Mouse (Mus musculus): ENCODE data around the gene Dhh.

Dhh gene

DNA sequence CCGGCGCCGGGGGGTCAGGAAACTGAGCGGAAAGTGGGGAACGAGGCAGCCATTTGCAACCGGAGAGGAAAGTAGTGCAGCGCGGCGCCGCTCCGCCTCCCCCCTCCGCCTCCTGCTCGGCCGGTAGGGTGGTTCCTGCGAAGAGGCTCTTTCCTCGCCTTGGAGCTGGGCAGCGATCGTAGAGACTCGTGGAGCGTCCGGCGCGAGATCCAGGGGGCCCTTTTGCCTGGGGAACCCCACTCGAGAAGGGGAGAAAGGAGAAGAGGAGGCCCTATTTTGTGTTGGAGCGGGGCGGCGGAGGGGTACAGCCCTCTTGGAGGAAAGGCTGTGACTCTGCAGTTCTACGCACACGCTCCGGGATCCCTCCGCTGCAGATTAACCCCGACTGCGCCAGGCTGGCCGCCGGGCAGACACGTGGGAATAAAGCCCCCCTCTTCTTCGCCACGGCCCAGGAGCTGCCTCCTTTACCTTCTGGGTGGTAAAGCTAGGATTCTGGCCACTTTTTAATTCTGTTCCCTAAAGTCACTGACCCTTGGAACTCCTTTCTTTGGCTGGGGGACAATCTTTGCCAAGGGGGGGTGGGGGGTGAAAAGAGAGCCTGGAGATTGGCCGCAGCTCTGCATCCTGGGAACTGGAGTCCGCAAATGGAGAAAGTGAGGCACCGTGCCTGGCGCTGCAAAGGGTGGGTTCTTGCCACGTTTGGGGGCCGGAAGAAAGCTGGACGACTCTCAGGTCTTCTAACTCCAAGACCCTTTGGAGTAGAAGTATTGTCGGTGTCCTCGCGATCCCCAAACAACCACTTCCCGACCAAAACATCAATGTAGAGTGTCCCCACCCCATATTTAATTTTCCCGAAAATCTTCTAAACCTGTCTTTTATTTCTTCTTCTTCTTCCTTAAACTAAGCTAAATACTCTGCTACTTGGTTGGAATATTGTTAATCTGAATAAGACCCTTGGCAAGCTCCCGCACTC is 26.1 kb downstream of the Dhh start:
- peak; percentile 87 for DNase-seq (ENCODE audit: low spot score)

DNA sequence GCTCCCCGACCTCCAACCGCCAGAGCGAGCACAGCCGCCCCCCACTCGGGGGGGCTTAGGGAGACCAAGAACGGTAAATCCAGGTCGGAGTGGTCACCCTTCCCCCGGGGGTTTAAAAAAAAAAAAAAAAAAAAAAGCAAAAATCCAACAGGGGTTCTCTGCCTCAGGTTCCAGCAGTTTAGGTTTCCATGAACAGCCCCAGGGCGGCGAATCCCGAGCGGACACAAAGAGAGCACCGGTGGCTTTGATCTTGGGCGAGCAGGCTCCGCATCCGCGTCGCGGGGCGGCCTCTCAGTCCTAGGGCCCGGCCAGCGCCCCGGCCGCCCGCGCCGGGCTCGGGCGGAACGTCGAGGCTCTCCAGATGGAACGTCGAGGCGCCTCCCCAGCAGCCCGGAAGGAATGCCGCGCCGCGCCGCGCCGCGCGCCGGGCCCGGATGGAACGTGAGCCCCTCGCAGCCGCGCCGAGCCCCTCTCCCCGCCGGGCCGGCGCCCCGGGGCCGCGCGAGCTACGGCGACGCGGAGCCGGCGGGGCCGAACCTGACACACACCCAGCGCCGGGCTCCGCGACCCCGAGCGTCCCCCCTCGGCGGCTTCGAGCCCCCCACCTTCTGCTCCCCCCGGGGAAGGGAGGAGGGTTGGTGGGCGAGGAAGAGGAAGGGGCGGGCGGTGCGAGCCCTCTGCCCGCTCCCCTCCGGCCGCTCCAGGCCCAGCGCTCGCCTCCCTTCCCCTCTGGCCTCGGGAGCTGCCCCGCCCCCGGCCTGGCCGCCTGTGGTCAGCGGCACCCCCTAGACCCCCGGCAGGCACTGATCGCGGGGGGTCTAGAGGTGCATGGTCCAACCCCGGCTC is 27.0 kb downstream of the Dhh start, which contains the start of gene Kmt2d:
Gene Kmt2d (minus strand): TSS at position 135 of the 846 bp plus-strand sequence.
- DNase-seq (ENCODE audit: low spot score) = no peak

GRCm38 (mm10) chr15:98870179-98871069 is 27.9 kb downstream of the Dhh start:
- DNase-seq (ENCODE audit: low spot score) = no peak

GRCm38 (mm10) chr15:98869342-98870178 is 28.8 kb downstream of the Dhh start:
- DNase-seq (ENCODE audit: low spot score) = no peak

DNA sequence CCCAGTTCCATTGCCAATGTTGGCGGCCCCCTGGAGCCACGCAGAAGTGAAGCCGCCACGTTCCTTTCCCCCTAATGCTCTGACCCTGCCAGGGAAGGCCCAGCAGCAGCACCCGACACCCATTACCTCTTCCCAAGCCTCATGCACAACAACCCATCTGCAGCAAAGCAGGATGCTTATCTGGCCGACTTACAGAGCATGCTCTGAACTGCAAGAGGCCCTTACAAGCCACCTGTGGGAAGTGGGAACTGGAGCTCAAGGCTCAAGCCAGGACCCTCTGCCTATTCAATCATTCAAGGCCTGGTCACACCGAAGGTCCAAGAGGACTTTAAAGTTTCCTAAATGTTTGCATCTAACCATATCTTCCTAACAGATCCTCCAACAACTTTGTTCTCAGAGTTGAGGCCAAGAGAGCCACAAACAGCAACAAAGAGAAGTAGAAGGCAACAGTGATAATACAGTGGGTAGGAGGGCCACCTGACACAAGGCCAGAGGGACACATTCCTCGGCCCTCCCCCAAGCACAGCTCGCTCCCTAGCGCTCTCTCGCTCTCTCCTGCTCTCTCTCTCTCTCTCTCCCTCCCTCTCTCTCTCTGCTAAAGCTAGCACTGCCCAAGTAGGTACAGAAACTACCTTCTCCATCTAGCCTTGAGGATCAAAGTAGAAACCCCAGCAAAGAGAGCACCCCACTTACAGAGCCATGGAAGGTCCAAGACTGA is 29.8 kb downstream of the Dhh start:
- DNase-seq (ENCODE audit: low spot score) = no peak

DNA sequence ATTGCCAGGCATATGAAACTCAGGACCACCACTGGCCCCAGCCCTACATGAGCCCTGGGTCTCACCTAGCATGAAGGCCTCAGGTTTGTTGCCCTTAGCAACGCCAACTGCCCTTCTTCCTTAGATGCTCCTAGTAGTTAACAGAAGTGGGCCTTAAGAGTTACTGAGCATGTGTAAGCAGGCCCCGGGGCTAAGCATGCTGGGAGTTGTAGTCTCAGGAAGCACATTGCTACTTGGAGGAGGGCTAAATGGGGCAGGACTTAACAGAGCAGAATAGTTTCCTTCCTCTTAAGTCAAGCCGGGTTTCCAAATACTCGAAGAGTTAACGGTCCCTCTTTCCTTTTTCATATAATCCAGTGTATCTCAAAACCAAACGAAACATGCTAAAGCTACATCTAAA is 31.0 kb downstream of the Dhh start:
- DNase-seq (ENCODE audit: low spot score) = no peak

- no peak for DNase-seq (ENCODE audit: low spot score)
Observed at GRCm38 (mm10) chr15:98866501-98866900, 31.8 kb downstream of the Dhh start.

GRCm38 (mm10) chr15:98865771-98866170 is 32.6 kb downstream of the Dhh start:
- no peak for DNase-seq (ENCODE audit: low spot score)

- DNase-seq (ENCODE audit: low spot score) = no peak
Observed at GRCm38 (mm10) chr15:98864951-98865350, 33.4 kb downstream of the Dhh start.

- DNase-seq (ENCODE audit: low spot score) = no peak
Observed at GRCm38 (mm10) chr15:98863451-98863958, 34.8 kb downstream of the Dhh start.

GRCm38 (mm10) chr15:98861701-98862410 is 36.5 kb downstream of the Dhh start:
- no peak for DNase-seq (ENCODE audit: low spot score)

- DNase-seq (ENCODE audit: low spot score) = no peak
Observed at GRCm38 (mm10) chr15:98860921-98861320, 37.4 kb downstream of the Dhh start.

- DNase-seq (ENCODE audit: low spot score) = no peak
Observed at GRCm38 (mm10) chr15:98859319-98860043, 38.9 kb downstream of the Dhh start.

GRCm38 (mm10) chr15:98854214-98854613 is 44.1 kb downstream of the Dhh start:
- DNase-seq (ENCODE audit: low spot score) = no peak

DNA sequence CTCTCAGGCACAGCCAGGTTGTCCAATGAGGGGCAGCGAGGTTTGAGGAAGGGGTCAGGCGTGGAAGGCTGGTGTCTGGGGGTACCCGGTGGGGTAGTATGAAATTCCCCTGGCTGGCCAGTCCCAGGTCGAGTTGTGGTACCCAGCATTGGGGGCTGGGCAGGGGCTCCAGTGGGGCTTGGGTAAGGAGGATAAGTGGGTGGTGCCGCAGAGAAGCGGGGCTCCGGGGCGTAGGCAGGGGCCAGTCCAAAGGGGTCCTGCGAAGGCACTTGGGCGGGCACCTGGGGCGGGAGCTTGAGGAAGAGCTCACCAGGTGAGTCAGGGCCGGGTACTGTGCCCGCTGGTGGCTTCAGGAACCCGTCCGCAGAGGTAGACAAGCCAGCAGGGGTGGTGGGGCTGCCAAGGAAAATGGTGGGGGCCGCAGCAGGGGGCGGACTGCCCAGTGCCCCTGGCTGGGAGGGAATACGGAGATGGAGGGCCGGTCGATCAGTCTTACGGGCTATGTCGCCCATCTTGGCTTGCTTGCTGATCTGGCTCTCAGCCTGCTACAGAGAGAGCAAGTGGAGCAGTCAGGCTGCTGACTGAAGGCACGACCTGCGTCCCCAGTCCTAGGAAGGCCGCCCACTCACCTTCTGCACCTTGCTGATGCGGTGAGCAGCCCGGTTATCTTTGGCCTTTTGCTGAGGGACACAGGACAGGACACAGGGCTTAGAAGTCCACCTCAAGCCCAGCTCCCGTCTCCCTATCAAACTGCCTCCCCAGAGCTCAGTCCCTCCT is 45.0 kb downstream of the Dhh start:
- DNase-seq (ENCODE audit: low spot score) = no peak

- DNase-seq (ENCODE audit: low spot score) = no peak
Observed at GRCm38 (mm10) chr15:98852733-98853132, 45.6 kb downstream of the Dhh start.

GRCm38 (mm10) chr15:98852071-98852470 is 46.3 kb downstream of the Dhh start:
- DNase-seq (ENCODE audit: low spot score) = no peak
